10 mouse cellular contexts compared by ENCODE assay signal in the genomic region with DNA sequence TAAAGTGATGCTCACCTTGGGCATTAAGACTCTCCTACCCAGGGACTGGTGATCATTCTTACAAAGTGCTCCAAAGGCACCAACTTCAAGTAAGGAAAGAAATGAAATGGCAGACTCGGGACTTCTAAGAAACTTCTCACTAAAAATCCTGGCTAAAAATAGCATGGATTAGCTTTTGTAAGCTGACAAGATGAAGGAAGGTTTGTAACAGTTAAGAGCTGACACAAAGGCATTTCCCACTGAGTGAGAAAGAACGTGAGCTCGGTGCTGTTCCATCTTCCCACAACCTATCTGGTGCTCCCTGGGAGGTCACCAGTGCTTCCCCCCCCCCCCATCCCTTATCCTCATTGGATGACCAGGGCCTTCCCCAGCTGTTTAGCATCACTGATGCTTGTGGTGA. TPM values are rescaled to one million over a fixed set of nuclear protein-coding genes. Genes with fewer than 3 reads are reported as not detected.
DNase-seq lines count a peak whose midpoint lies in the region; ATAC-seq and TF ChIP-seq lines count a peak whose summit lies in the region.
"Had no signal": no experiment of that assay in that cellular context is flagged by ENCODE, and none has a peak within 500 bp of the region (broad histone marks: within the 10 kb centered on the region; RNA-seq: fewer than 3 reads in every experiment).

No protein-coding gene starts in this region.

- intact Hi-C loops in heart, postnatal 25 days (cut with DNase I) = no loop called here

- H3K9ac ChIP-seq in midbrain, postnatal 0 days (replicated peaks; ENCODE audit: low read length, poor library complexity, severe bottlenecking) = no peak overlapping the region
- no peak overlapping the region for H3K9ac ChIP-seq in hindbrain, postnatal 0 days (replicated peaks; ENCODE audit: low read length)
- no peak overlapping the region for H3K9ac ChIP-seq in stomach, embryonic 16.5 days (ENCODE audit: low read length)
- H3K9ac ChIP-seq: hindbrain, embryonic 15.5 days had no signal

- peak overlapping the region; percentile 84 for H3K27ac ChIP-seq in heart, embryonic 10.5 days
- H3K27ac ChIP-seq in midbrain, embryonic 10.5 days (replicated peaks) = peak overlapping the region; percentile 83
- H3K27ac ChIP-seq in midbrain, postnatal 0 days (ENCODE audit: low read depth, low read length) = no peak overlapping the region
- 0 out of 2 replicates have a peak overlapping the region, but pooled peaks have one; percentile 36 for H3K27ac ChIP-seq in hindbrain, postnatal 0 days
- peak overlapping the region; percentile 55 for H3K27ac ChIP-seq in stomach, embryonic 16.5 days (ENCODE audit: low read length)
- H3K27ac ChIP-seq: hindbrain, embryonic 15.5 days had no signal

- no peak for TF ChIP-seq CTCF in midbrain, postnatal 0 days (IDR thresholded peaks at IDR 0.05)
- no peak for TF ChIP-seq CTCF in hindbrain, postnatal 0 days (IDR thresholded peaks at IDR 0.05; ENCODE audit: low read depth)

- H3K27me3 ChIP-seq in heart, embryonic 10.5 days (ENCODE audit: insufficient read depth, poor library complexity, severe bottlenecking) = no peaks in the 10 kb centered on the region
- H3K27me3 ChIP-seq in midbrain, embryonic 10.5 days (ENCODE audit: low read depth, poor library complexity, severe bottlenecking) = no peaks in the 10 kb centered on the region
- no peaks in the 10 kb centered on the region for H3K27me3 ChIP-seq in midbrain, postnatal 0 days (ENCODE audit: insufficient read depth, low read length)
- H3K27me3 ChIP-seq in hindbrain, postnatal 0 days (ENCODE audit: insufficient read depth, low read length) = no peaks in the 10 kb centered on the region
- no peaks in the 10 kb centered on the region for H3K27me3 ChIP-seq in stomach, embryonic 16.5 days (ENCODE audit: control insufficient read depth, insufficient read depth, low read length)
- H3K27me3 ChIP-seq: hindbrain, embryonic 15.5 days; megakaryocyte, embryonic 14.5 days had no signal

- H3K4me2 ChIP-seq in midbrain, postnatal 0 days (ENCODE audit: low read depth, low read length, poor library complexity, severe bottlenecking) = no peak overlapping the region
- H3K4me2 ChIP-seq in hindbrain, postnatal 0 days (ENCODE audit: low read depth, low read length) = no peak overlapping the region
- H3K4me2 ChIP-seq in stomach, embryonic 16.5 days (ENCODE audit: low read depth, low read length) = no peak overlapping the region
- H3K4me2 ChIP-seq: hindbrain, embryonic 15.5 days had no signal

- no peak overlapping the region for H3K4me3 ChIP-seq in heart, embryonic 10.5 days
- H3K4me3 ChIP-seq in midbrain, embryonic 10.5 days = peak overlapping the region; percentile 23; the same call in 1 of the 2 replicates
- no peak overlapping the region for H3K4me3 ChIP-seq in midbrain, postnatal 0 days (ENCODE audit: low read depth, low read length)
- no peak overlapping the region for H3K4me3 ChIP-seq in hindbrain, postnatal 0 days (ENCODE audit: low read length)
- no peak overlapping the region for H3K4me3 ChIP-seq in stomach, embryonic 16.5 days (replicated peaks; ENCODE audit: low read length)
- H3K4me3 ChIP-seq: hindbrain, embryonic 15.5 days; megakaryocyte, embryonic 14.5 days had no signal

- no peaks in the 10 kb centered on the region for H3K9me3 ChIP-seq in heart, embryonic 10.5 days
- H3K9me3 ChIP-seq in midbrain, embryonic 10.5 days (replicated peaks) = no peaks in the 10 kb centered on the region
- no peaks in the 10 kb centered on the region for H3K9me3 ChIP-seq in midbrain, postnatal 0 days (ENCODE audit: low read length)
- no peaks in the 10 kb centered on the region for H3K9me3 ChIP-seq in hindbrain, postnatal 0 days (ENCODE audit: low read length)
- H3K9me3 ChIP-seq in stomach, embryonic 16.5 days (replicated peaks; ENCODE audit: control insufficient read depth, low read length) = no peaks in the 10 kb centered on the region
- H3K9me3 ChIP-seq: hindbrain, embryonic 15.5 days; megakaryocyte, embryonic 14.5 days had no signal

- DNase-seq in heart, embryonic 10.5 days (ENCODE audit: low spot score) = no peak
- no peak for DNase-seq in heart, postnatal 25 days (ENCODE audit: low spot score)
- DNase-seq in midbrain, embryonic 10.5 days (ENCODE audit: low spot score) = no peak
- no peak for DNase-seq in midbrain, postnatal 0 days (ENCODE audit: low spot score)
- DNase-seq in hindbrain, postnatal 0 days (ENCODE audit: low spot score) = no peak
- no peak for DNase-seq in cerebellum, postnatal 14 days
- DNase-seq in frontal cortex, adult 2 months (ENCODE audit: extremely low spot score in 1 of 2, low spot score in 1 of 2) = no peak

- 12% methylated on average over 3 of the region's 3 CpGs for WGBS in heart, embryonic 10.5 days
- WGBS in midbrain, embryonic 10.5 days = 10% methylated on average over 3 of the region's 3 CpGs
- WGBS in midbrain, postnatal 0 days = 9% methylated on average over 3 of the region's 3 CpGs
- WGBS in hindbrain, postnatal 0 days = 13% methylated on average over 3 of the region's 3 CpGs
- WGBS in stomach, embryonic 16.5 days = 9% methylated on average over 3 of the region's 3 CpGs

- H3K4me1 ChIP-seq in heart, embryonic 10.5 days = peaks cover 47% of the 10 kb centered on the region
- peaks cover 49% of the 10 kb centered on the region for H3K4me1 ChIP-seq in midbrain, embryonic 10.5 days
- no peaks in the 10 kb centered on the region for H3K4me1 ChIP-seq in midbrain, postnatal 0 days (ENCODE audit: insufficient read depth, low read length)
- H3K4me1 ChIP-seq in hindbrain, postnatal 0 days (ENCODE audit: insufficient read depth, low read length) = 0 out of 2 replicates have a peak, but pooled peaks cover 6% of the 10 kb centered on the region
- H3K4me1 ChIP-seq in stomach, embryonic 16.5 days (ENCODE audit: control insufficient read depth, insufficient read depth, low read length) = peaks cover 30% of the 10 kb centered on the region

- H3K36me3 ChIP-seq in heart, embryonic 10.5 days = peaks cover 68% of the 10 kb centered on the region
- peaks cover 47% of the 10 kb centered on the region for H3K36me3 ChIP-seq in midbrain, embryonic 10.5 days
- peaks cover 39% of the 10 kb centered on the region for H3K36me3 ChIP-seq in midbrain, postnatal 0 days (ENCODE audit: insufficient read depth, low read length)
- peaks cover 51% of the 10 kb centered on the region for H3K36me3 ChIP-seq in hindbrain, postnatal 0 days (ENCODE audit: insufficient read depth, low read length)
- peaks cover 42% of the 10 kb centered on the region for H3K36me3 ChIP-seq in stomach, embryonic 16.5 days (ENCODE audit: control insufficient read depth, insufficient read depth, low read length)

- ATAC-seq in midbrain, postnatal 0 days (ENCODE audit: low FRiP score) = no peak
- ATAC-seq in hindbrain, postnatal 0 days = no peak
- ATAC-seq in stomach, embryonic 16.5 days (ENCODE audit: insufficient read depth, low FRiP score) = no peak

RNA-seq across cellular contexts. Expression of a gene that starts 57.1 kb away (rescaled TPM):
- 14.6 and 18.6 TPM in 2 replicates for polyA plus RNA-seq in heart, embryonic 10.5 days (2016; fragmentation: Nextera tagmentation; extraction: Ambion mirVana)
- 10 to 100 TPM; 14.3 to 15.7 TPM for total RNA-seq in heart, postnatal 25 days (2021)
- polyA plus RNA-seq in midbrain, embryonic 10.5 days (2016; fragmentation: Nextera tagmentation; extraction: Ambion mirVana) = 8.4 and 9.3 TPM in 2 replicates
- 12.9 and 13.9 TPM in 2 replicates for total RNA-seq in midbrain, postnatal 0 days (2014; rRNA removed)
- 13.0 and 13.2 TPM in 2 replicates for polyA plus RNA-seq in midbrain, postnatal 0 days (2015; fragmentation: Nextera tagmentation; extraction: Ambion mirVana)
- total RNA-seq in hindbrain, postnatal 0 days (2014; rRNA removed) = 16.2 and 16.9 TPM in 2 replicates
- 15.1 and 17.2 TPM in 2 replicates for polyA plus RNA-seq in hindbrain, postnatal 0 days (2015; fragmentation: Nextera tagmentation; extraction: Ambion mirVana)
- polyA plus RNA-seq in stomach, embryonic 16.5 days (2015; fragmentation: Nextera tagmentation; extraction: Ambion mirVana) = 15.6 and 19.1 TPM in 2 replicates
- polyA plus RNA-seq in frontal cortex, adult 2 months (2012; rRNA removed) = 15.9 and 16.8 TPM in 2 replicates
